Mouse (Mus musculus) neural tube, embryonic 15.5 days (tissue): ENCODE measurements around the gene Tceal9. TPM values are rescaled to one million over a fixed set of nuclear protein-coding genes. Genes with fewer than 3 reads are reported as not detected.
"Not testable (repeated sequence)": the region's sequence is repeated elsewhere in the genome, so short reads cannot be mapped to it uniquely, and the experiment has no call there.

ENCODE experiments used
- ATAC-seq: fragments of 200-750 bp; cut with Nextera tagmentation; 2 replicates; pipeline ENCODE4 v1.8.0; 2017; ENCODE audit warnings: mild to moderate bottlenecking, moderate TSS enrichment, moderate library complexity; ENCODE audit not compliant: low FRiP score
- H3K27ac ChIP-seq: fragments of 300-500 bp; sonication (generic); replicated peaks from 2 replicates; pipeline ENCODE4 v1.5.1; 2015; ENCODE audit warnings: mild to moderate bottlenecking, inconsistent platforms
- H3K27me3 ChIP-seq: fragments of 300-500 bp; sonication (generic); replicated peaks from 2 replicates; pipeline ENCODE4 v1.6.1; 2015; ENCODE audit warnings: inconsistent platforms
- H3K36me3 ChIP-seq: fragments of 300-500 bp; sonication (generic); 2 replicates; pipeline ENCODE4 v1.6.1; 2015; ENCODE audit warnings: inconsistent platforms
- H3K4me1 ChIP-seq: fragments of 300-500 bp; sonication (generic); 2 replicates; pipeline ENCODE4 v1.6.1; 2015; ENCODE audit warnings: inconsistent platforms
- H3K4me2 ChIP-seq: fragments of 300-500 bp; sonication (generic); 2 replicates; pipeline ENCODE4 v1.6.1; 2015; ENCODE audit warnings: inconsistent platforms, mild to moderate bottlenecking, moderate library complexity
- H3K4me3 ChIP-seq: fragments of 300-500 bp; sonication (generic); replicated peaks from 2 replicates; pipeline ENCODE4 v1.5.1; 2015; ENCODE audit warnings: mild to moderate bottlenecking, inconsistent platforms
- H3K9ac ChIP-seq: fragments of 300-500 bp; sonication (generic); replicated peaks from 2 replicates; pipeline ENCODE4 v1.6.1; 2015; ENCODE audit warnings: mild to moderate bottlenecking, inconsistent platforms
- H3K9me3 ChIP-seq: fragments of 300-500 bp; sonication (generic); replicated peaks from 2 replicates; pipeline ENCODE4 v1.6.1; 2016; ENCODE audit warnings: inconsistent platforms
- WGBS: fragments of 180-500 bp; shearing (Covaris S2); methylation state at CpG from one replicate; pipeline ENCODE4 v1.1.7; 2015; ENCODE audit warnings: mixed read lengths; 5-methylcytosine and 5-hydroxymethylcytosine counted together
- polyA plus RNA-seq: library from polyadenylated mRNA; unstranded; fragments of >200 nt; fragmentation: Nextera tagmentation; extraction: Ambion mirVana; gene quantifications from 2 replicates; pipeline ENCODE4 v1.2.1, GENCODE M21; 2015

The Tceal9 gene
- polyA plus RNA-seq = 252 and 274 TPM in 2 replicates

GRCm38 (mm10) chrX:136244574-136245229, at the start of gene Tceal9:
Gene Tceal9, plus strand, starts transcription at chrX:136245079.
- Histone ChIP-seq H3K4me2 (peak within 1 kb of the TSS; percentile 52), H3K4me3 (peak within 1 kb of the TSS; percentile 54), H3K9ac (peak within 1 kb of the TSS; percentile 66), H3K36me3 (no peaks in the 10 kb centered on the region), H3K27me3 (no peaks in the 10 kb centered on the region), H3K4me1 (no peaks in the 10 kb centered on the region; the same call in 1 of the 2 replicates), H3K27ac (peak within 1 kb of the TSS; percentile 84), H3K9me3 (no peaks in the 10 kb centered on the region)
- peak; percentile 96 for ATAC-seq
- 25% methylated on average over 20 of the region's 20 CpGs for WGBS

GRCm38 (mm10) chrX:136195193-136195944, 49.5 kb upstream of the Tceal9 start:
- Histone ChIP-seq H3K4me2 (no peak overlapping the region), H3K27me3 (no peaks in the 10 kb centered on the region), H3K4me1 (no peaks in the 10 kb centered on the region), H3K9me3 (no peaks in the 10 kb centered on the region), H3K9ac (no peak overlapping the region), H3K36me3 (no peaks in the 10 kb centered on the region), H3K27ac (no peak overlapping the region), H3K4me3 (no peak overlapping the region)
- WGBS = 83% methylated on average over 16 of the region's 16 CpGs
- no peak for ATAC-seq

- ATAC-seq = no peak
- Histone ChIP-seq H3K9ac (no peak overlapping the region), H3K4me3 (no peak overlapping the region), H3K4me2 (no peak overlapping the region), H3K9me3 (no peaks in the 10 kb centered on the region), H3K27me3 (no peaks in the 10 kb centered on the region), H3K36me3 (no peaks in the 10 kb centered on the region), H3K4me1 (no peaks in the 10 kb centered on the region), H3K27ac (no peak overlapping the region)
- WGBS = 56% methylated on average over 1 of the region's 1 CpGs
These were observed 48.0 kb upstream of the Tceal9 start for GRCm38 (mm10) chrX:136196873-136197272.

GRCm38 (mm10) chrX:136203257-136203656, 41.6 kb upstream of the Tceal9 start:
- Histone ChIP-seq H3K9ac (peak overlapping the region; percentile 58), H3K4me3 (peak overlapping the region; percentile 47), H3K4me1 (peaks cover 4% of the 10 kb centered on the region; the same call in 1 of the 2 replicates), H3K9me3 (no peaks in the 10 kb centered on the region), H3K27ac (peak overlapping the region; percentile 77), H3K36me3 (no peaks in the 10 kb centered on the region), H3K27me3 (no peaks in the 10 kb centered on the region), H3K4me2 (peak overlapping the region; percentile 54)
- WGBS = 29% methylated on average over 7 of the region's 7 CpGs
- ATAC-seq = peak; percentile 59

- 28% methylated on average over 9 of the region's 9 CpGs for WGBS
- H3K9me3 ChIP-seq = no peaks in the 10 kb centered on the region
- peak within 1 kb of the TSS; percentile 77 for H3K27ac ChIP-seq
- peak within 1 kb of the TSS; percentile 58 for H3K9ac ChIP-seq
- H3K4me2 ChIP-seq = peak within 1 kb of the TSS; percentile 54
- H3K4me3 ChIP-seq = peak within 1 kb of the TSS; percentile 47
- H3K27me3 ChIP-seq = no peaks in the 10 kb centered on the region
- ATAC-seq = peak; percentile 95
- peaks cover 4% of the 10 kb centered on the region; the same call in 1 of the 2 replicates for H3K4me1 ChIP-seq
- H3K36me3 ChIP-seq = no peaks in the 10 kb centered on the region
These were observed 41.2 kb upstream of the Tceal9 start, which contains the start of gene Tceal5 for GRCm38 (mm10) chrX:136203664-136204066. Gene Tceal5, minus strand, starts transcription at chrX:136203876.

- H3K4me2 ChIP-seq = no peak overlapping the region
- ATAC-seq = no peak
- H3K9ac ChIP-seq = no peak overlapping the region
- H3K27me3 ChIP-seq = no peaks in the 10 kb centered on the region
- WGBS = 88% methylated on average over 6 of the region's 6 CpGs
- H3K9me3 ChIP-seq = no peaks in the 10 kb centered on the region
- peaks cover 4% of the 10 kb centered on the region; the same call in 1 of the 2 replicates for H3K4me1 ChIP-seq
- H3K4me3 ChIP-seq = no peak overlapping the region
- H3K36me3 ChIP-seq = no peaks in the 10 kb centered on the region
- H3K27ac ChIP-seq = no peak overlapping the region
These were observed 40.5 kb upstream of the Tceal9 start for GRCm38 (mm10) chrX:136204406-136204805.

GRCm38 (mm10) chrX:136213396-136213795, 31.5 kb upstream of the Tceal9 start:
- WGBS = 85% methylated on average over 2 of the region's 2 CpGs
- no peak for ATAC-seq
- Histone ChIP-seq H3K27me3 (no peaks in the 10 kb centered on the region), H3K36me3 (no peaks in the 10 kb centered on the region), H3K4me3 (no peak overlapping the region), H3K4me1 (no peaks in the 10 kb centered on the region; the same call in 1 of the 2 replicates), H3K9me3 (no peaks in the 10 kb centered on the region), H3K9ac (no peak overlapping the region), H3K27ac (no peak overlapping the region), H3K4me2 (no peak overlapping the region)

- Histone ChIP-seq H3K9ac (peak within 1 kb of the TSS; percentile 38), H3K4me3 (peak within 1 kb of the TSS; percentile 43), H3K4me2 (peak within 1 kb of the TSS; percentile 51)
- ATAC-seq = peak; percentile 97
- not testable (repeated sequence) for H3K9me3 ChIP-seq, H3K36me3 ChIP-seq, H3K4me1 ChIP-seq, H3K27me3 ChIP-seq, H3K27ac ChIP-seq
- WGBS = 27% methylated on average over 21 of the region's 67 CpGs
These were observed 29.9 kb upstream of the Tceal9 start, which contains the start of the genes Tceal7 and Bex1 for GRCm38 (mm10) chrX:136214729-136215677. Gene Tceal7, plus strand, starts transcription at chrX:136214779. Gene Bex1, minus strand, starts transcription at chrX:136215513.

GRCm38 (mm10) chrX:136216303-136216702, 28.6 kb upstream of the Tceal9 start:
- no peak overlapping the region for H3K4me3 ChIP-seq
- no peaks in the 10 kb centered on the region for H3K36me3 ChIP-seq
- 53% methylated on average over 1 of the region's 1 CpGs for WGBS

GRCm38 (mm10) chrX:136223714-136224113, 21.2 kb upstream of the Tceal9 start:
- H3K36me3 ChIP-seq = no peaks in the 10 kb centered on the region
- H3K4me3 ChIP-seq = no peak overlapping the region
- no peaks in the 10 kb centered on the region for H3K9me3 ChIP-seq
- no peaks in the 10 kb centered on the region for H3K4me1 ChIP-seq
- no peak overlapping the region for H3K9ac ChIP-seq
- no peak overlapping the region for H3K27ac ChIP-seq
- no peak overlapping the region for H3K4me2 ChIP-seq
- ATAC-seq = no peak
- 76% methylated on average over 6 of the region's 6 CpGs for WGBS
- no peaks in the 10 kb centered on the region for H3K27me3 ChIP-seq

More at GRCm38 (mm10) chrX:136216303-136216702, 28.6 kb upstream of the Tceal9 start:
- Histone ChIP-seq H3K27ac (no peak overlapping the region), H3K9ac (no peak overlapping the region), H3K4me1 (no peaks in the 10 kb centered on the region; the same call in 1 of the 2 replicates), H3K27me3 (no peaks in the 10 kb centered on the region), H3K9me3 (no peaks in the 10 kb centered on the region), H3K4me2 (no peak overlapping the region)
- no peak for ATAC-seq

- H3K9ac ChIP-seq = no peak overlapping the region
- no peak for ATAC-seq
- H3K4me3 ChIP-seq = no peak overlapping the region
- H3K27ac ChIP-seq = no peak overlapping the region
- no peaks in the 10 kb centered on the region for H3K36me3 ChIP-seq
- no peaks in the 10 kb centered on the region for H3K9me3 ChIP-seq
- no peak overlapping the region for H3K4me2 ChIP-seq
- WGBS = 66% methylated on average over 5 of the region's 5 CpGs
- no peaks in the 10 kb centered on the region for H3K4me1 ChIP-seq
- no peaks in the 10 kb centered on the region; the same call in 1 of the 2 replicates for H3K27me3 ChIP-seq
These were observed 17.1 kb upstream of the Tceal9 start for GRCm38 (mm10) chrX:136227768-136228167.
